Mouse (Mus musculus) neural tube, embryonic 14.5 days (tissue): ENCODE data around the gene Coq5. TPM values are rescaled to one million over a fixed set of nuclear protein-coding genes. Genes with fewer than 3 reads are reported as not detected.

Experiments
- ATAC-seq: fragments of 200-750 bp; cut with Nextera tagmentation; 2 replicates; pipeline ENCODE4 v1.8.0; 2017; ENCODE audit warnings: low read depth, mild to moderate bottlenecking, moderate TSS enrichment, moderate library complexity
- H3K27ac ChIP-seq: fragments of 300-500 bp; sonication (generic); 2 replicates; pipeline ENCODE4 v1.5.1; 2014; ENCODE audit warnings: low read depth, mild to moderate bottlenecking, control low read depth, low read length, moderate library complexity, mixed read lengths
- H3K27me3 ChIP-seq: fragments of 300-500 bp; sonication (generic); 2 replicates; pipeline ENCODE4 v1.6.1; 2014; ENCODE audit warnings: low read length; ENCODE audit not compliant: control insufficient read depth, insufficient read depth
- H3K36me3 ChIP-seq: fragments of 300-500 bp; sonication (generic); 2 replicates; pipeline ENCODE4 v1.6.1; 2014; ENCODE audit warnings: low read length, mixed read lengths; ENCODE audit not compliant: control insufficient read depth, insufficient read depth
- H3K4me1 ChIP-seq: fragments of 300-500 bp; sonication (generic); 2 replicates; pipeline ENCODE4 v1.6.1; 2014; ENCODE audit warnings: low read length; ENCODE audit not compliant: control insufficient read depth, insufficient read depth
- H3K4me2 ChIP-seq: fragments of 300-500 bp; sonication (generic); 2 replicates; pipeline ENCODE4 v1.6.1; 2014; ENCODE audit warnings: mild to moderate bottlenecking, low read depth, low read length, control low read depth
- H3K4me3 ChIP-seq: fragments of 300-500 bp; sonication (generic); 2 replicates; pipeline ENCODE4 v1.5.1; 2014; ENCODE audit warnings: low read depth, low read length, control low read depth, mixed read lengths
- H3K9ac ChIP-seq: fragments of 300-500 bp; sonication (generic); replicated peaks from 2 replicates; pipeline ENCODE4 v1.6.1; 2014; ENCODE audit warnings: low read depth, mild to moderate bottlenecking, control low read depth, low read length, mixed read lengths
- H3K9me3 ChIP-seq: fragments of 300-500 bp; sonication (generic); 2 replicates; pipeline ENCODE4 v1.6.1; 2016; ENCODE audit warnings: low read length; ENCODE audit not compliant: control insufficient read depth
- WGBS: fragments of 180-500 bp; shearing (Covaris S2); extraction: QIAGEN DNeasy Blood & Tissue Kit; methylation state at CpG from one replicate; pipeline ENCODE4 v1.1.7; 2014; 5-methylcytosine and 5-hydroxymethylcytosine counted together
- polyA plus RNA-seq: library from polyadenylated mRNA; unstranded; fragments of >200 nt; fragmentation: Nextera tagmentation; extraction: Ambion mirVana; gene quantifications from 2 replicates; pipeline ENCODE4 v1.2.1, GENCODE M21; 2014

Coq5 gene
- polyA plus RNA-seq, 1 experiment from 2014 or later, result 61.8 TPM

DNA sequence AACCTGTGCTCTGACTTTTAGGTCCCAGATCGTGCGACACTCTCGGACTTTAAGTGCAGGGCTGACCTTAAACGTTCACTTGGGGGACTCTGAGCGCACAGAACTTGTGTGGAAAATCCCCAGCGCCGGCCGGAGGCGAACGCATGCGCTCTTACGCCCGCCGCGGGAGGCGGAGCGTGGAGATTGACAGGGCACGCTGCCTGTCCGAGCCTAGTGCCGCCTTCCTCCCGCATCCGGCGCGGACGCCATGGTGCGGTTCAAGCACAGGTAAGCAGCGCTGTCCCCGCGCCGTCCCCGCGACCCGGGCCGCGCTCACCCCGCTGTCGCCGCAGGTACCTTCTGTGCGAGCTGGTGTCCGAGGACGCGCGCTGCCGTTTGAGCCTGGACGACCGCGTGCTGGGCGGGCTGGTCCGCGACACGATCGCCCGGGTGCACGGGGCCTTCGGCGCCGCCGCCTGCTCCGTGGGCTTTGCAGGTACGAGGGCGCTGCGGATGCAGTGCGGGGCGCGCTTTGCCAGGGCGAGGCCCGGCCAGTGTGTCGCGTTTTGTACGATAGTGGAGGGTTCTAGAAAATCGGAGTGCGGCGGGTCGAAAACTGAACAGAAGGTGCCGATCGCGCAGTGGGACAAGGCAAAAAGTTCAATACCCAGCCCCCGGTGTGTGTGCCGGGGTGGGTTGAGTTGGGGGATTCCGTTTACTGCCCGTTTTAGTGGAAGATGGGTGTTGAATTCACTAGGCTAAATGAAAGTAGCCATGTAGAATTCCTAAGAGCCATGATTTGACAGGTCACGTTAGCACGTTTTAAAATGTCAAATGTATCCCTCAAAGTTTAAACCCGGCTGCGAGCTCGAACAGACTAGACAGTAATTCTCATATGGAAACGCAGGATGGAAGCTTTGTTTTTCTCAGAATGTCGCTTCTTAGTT lies 41.4 kb upstream of the Coq5 start:
- peak; percentile 84 for ATAC-seq
- Histone ChIP-seq H3K27ac (peak overlapping the region; percentile 57; the same call in 1 of the 2 replicates), H3K4me2 (peak overlapping the region; percentile 86), H3K36me3 (peaks cover 31% of the 10 kb centered on the region), H3K4me1 (peaks cover 8% of the 10 kb centered on the region), H3K4me3 (peak overlapping the region; percentile 81), H3K27me3 (no peaks in the 10 kb centered on the region), H3K9me3 (no peaks in the 10 kb centered on the region), H3K9ac (peak overlapping the region; percentile 80)
- WGBS, result under 1% methylated on average over 86 of the region's 88 CpGs

DNA sequence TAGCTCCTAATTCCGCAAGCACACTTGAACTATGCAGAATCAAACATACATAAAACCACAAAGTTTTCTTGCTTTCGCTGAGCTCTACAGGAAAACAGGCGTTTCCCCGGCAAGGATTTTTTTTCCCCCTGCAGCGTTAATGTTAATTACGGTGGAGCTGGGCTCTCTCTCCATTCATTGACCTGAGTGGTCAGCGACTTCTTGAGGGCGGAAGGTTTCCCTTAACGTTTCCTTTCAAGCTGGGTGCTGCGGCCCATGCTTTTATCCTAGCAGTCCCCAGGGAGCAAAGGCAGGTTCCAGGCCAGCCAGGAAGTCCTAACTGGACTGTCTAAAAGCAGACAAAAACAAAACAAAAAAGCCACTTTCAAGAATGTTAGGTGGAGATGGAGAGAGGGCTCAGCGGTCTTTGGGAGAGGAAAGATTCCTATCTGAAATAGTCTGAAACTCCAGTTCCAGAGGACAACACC lies 40.7 kb upstream of the Coq5 start:
- ATAC-seq, result no peak
- Histone ChIP-seq H3K9ac (peak overlapping the region; percentile 80; the same call in 1 of the 2 replicates), H3K4me2 (peak overlapping the region; percentile 86), H3K27me3 (no peaks in the 10 kb centered on the region), H3K27ac (no peak overlapping the region), H3K36me3 (peaks cover 38% of the 10 kb centered on the region), H3K4me3 (peak overlapping the region; percentile 81), H3K9me3 (no peaks in the 10 kb centered on the region), H3K4me1 (peaks cover 8% of the 10 kb centered on the region)
- WGBS, result 5% methylated on average over 11 of the region's 11 CpGs

DNA sequence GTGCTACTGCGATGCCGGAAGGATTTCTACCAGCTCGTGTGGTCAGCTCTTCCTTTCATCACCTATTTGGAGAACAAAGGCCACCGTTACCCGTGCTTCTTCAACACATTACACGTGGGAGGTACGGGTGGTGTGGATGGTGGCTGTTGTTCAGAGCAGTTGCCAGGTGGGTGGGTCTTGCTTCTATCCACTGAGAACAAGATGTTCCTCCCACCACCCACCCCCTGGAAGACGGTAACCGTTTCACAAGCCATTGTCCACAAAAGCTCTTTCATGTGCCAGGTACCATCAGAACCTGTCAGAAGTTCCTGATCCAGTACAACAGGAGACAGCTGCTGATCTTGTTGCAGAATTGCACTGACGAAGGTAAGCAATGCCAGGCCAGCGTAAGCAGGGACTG lies 39.3 kb upstream of the Coq5 start:
- Histone ChIP-seq H3K9ac (no peak overlapping the region), H3K4me1 (peaks cover 8% of the 10 kb centered on the region), H3K4me2 (no peak overlapping the region), H3K27ac (no peak overlapping the region), H3K36me3 (peaks cover 49% of the 10 kb centered on the region), H3K4me3 (no peak overlapping the region), H3K9me3 (no peaks in the 10 kb centered on the region), H3K27me3 (no peaks in the 10 kb centered on the region)
- ATAC-seq, result no peak
- 85% methylated on average over 11 of the region's 11 CpGs for WGBS

DNA sequence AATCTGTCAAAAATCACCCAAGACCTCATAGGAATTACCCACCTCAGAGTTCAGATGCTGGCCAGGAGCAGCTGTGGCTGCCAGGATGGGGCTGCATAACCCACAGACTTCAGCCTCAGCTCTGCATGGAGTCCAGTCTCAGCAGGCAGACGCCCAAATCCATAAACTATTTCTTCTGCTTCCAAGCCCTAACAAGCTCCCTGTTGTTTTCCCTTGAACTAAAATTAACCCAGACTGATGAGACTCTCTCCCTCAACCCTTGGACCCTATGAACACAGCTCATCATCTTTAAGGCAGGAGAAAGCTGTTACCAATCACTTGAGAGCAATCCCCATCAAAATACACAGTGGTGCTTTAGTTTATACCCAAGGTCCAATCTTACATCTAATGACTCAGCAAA lies 24.0 kb upstream of the Coq5 start:
- H3K36me3 ChIP-seq, result peaks cover 57% of the 10 kb centered on the region

DNA sequence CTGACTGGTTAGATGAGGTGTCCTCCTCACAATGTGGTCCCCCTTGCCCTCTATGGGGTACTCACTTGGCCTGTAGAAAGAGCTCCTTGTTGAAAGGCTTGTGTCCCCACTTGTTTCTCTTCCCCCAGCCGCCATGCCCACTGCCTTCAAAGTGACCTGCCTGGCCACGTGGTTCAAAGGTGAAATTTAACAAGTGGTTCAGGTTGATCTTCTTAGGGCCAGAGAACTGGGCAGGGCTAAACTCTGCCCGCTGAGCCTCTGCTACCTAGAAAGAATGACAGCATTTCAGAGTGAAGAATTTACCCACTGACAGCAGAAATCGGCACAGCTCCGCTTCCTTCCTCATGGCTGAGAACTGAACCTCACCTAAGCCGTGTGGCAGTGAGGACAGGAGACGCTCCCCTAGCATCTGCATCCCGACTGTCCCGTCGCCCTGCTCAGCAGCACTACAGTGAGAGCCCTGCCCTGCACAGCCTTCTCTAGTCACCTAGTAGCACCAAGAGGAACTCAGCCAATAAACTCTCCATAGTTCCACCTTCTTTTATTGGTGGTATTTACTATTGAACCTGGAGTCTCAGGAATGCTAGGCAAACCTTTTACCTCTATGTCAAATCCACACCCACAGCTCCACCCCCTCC lies 22.4 kb upstream of the Coq5 start:
- peaks cover 45% of the 10 kb centered on the region for H3K36me3 ChIP-seq
- 92% methylated on average over 10 of the region's 10 CpGs for WGBS
- no peaks in the 10 kb centered on the region for H3K9me3 ChIP-seq
- H3K27me3 ChIP-seq, result no peaks in the 10 kb centered on the region
- no peaks in the 10 kb centered on the region for H3K4me1 ChIP-seq
- ATAC-seq, result no peak
- H3K4me2 ChIP-seq, result no peak overlapping the region
- H3K4me3 ChIP-seq, result no peak overlapping the region
- no peak overlapping the region for H3K27ac ChIP-seq
- no peak overlapping the region for H3K9ac ChIP-seq

More for the DNA sequence above, 24.0 kb upstream of the Coq5 start:
- H3K4me2 ChIP-seq, result no peak overlapping the region
- H3K9me3 ChIP-seq, result no peaks in the 10 kb centered on the region
- H3K9ac ChIP-seq, result no peak overlapping the region
- no peak overlapping the region for H3K27ac ChIP-seq
- ATAC-seq, result no peak
- H3K4me3 ChIP-seq, result no peak overlapping the region
- WGBS, result 75% methylated on average over 1 of the region's 1 CpGs
- no peaks in the 10 kb centered on the region for H3K27me3 ChIP-seq
- H3K4me1 ChIP-seq, result no peaks in the 10 kb centered on the region

DNA sequence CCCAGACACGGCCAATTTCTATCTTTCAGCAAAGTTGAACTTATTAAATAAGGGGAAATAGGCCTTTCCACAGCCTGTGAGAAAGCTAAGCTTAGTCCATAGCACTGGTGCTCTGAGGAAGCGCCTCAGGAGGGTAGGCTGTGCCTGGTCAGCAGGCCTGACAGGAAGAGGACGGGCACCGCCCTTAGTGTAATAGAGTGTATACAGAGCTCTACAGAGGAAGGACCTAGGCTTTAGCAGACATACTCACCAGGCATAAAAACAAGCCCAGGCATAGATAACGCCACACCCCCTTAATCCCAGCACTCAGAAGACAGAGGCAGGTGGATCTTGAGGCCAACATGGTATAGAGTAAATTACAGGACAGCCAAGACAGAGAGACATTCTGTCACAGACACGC lies 19.1 kb upstream of the Coq5 start:
- H3K27ac ChIP-seq, result no peak overlapping the region
- H3K9ac ChIP-seq, result no peak overlapping the region
- no peaks in the 10 kb centered on the region for H3K9me3 ChIP-seq
- no peaks in the 10 kb centered on the region for H3K27me3 ChIP-seq
- no peak overlapping the region for H3K4me2 ChIP-seq
- 93% methylated on average over 6 of the region's 6 CpGs for WGBS
- H3K36me3 ChIP-seq, result peaks cover 42% of the 10 kb centered on the region
- no peak for ATAC-seq
- H3K4me3 ChIP-seq, result no peak overlapping the region
- H3K4me1 ChIP-seq, result no peaks in the 10 kb centered on the region

DNA sequence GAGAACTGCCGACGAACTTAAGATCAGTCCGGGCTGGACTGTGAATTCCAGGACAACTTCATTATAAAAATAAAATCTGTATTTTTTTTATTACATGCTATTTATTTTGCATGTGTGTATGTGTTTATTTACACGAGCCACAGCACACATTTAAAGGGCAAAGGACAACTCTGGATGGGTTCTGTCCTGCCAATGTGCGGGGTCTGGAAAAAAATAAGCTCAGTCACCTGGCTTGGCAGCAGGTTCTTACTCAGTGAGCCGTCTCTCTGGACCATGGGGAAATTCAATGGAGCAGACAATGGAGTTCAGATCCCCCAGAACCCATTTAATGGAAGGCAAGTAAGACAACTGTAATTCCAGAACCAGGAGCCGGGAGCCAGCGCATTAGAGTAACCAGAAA lies 18.3 kb upstream of the Coq5 start:
- WGBS, result 86% methylated on average over 8 of the region's 8 CpGs
- Histone ChIP-seq H3K4me2 (no peak overlapping the region), H3K4me1 (no peaks in the 10 kb centered on the region), H3K27ac (no peak overlapping the region), H3K36me3 (peaks cover 35% of the 10 kb centered on the region), H3K4me3 (no peak overlapping the region), H3K9me3 (no peaks in the 10 kb centered on the region), H3K27me3 (no peaks in the 10 kb centered on the region), H3K9ac (no peak overlapping the region)
- no peak for ATAC-seq

DNA sequence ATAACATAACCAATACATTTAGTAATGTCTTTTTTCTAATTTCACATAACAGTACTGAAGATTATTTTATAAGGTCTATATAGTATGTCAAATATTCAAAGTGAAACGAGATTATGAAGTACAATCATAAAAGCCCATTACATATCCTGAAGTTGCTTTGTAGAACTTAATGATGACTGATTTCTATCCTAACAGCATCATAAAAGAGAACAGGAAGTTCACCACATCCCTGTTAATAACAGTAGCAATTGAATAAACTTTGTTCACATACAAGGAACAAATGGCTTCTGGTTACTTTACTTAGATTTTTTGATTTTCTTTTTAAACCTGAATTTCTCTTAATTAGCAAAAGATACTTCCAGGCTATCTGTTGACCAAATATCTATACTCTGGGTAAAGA lies 17.6 kb upstream of the Coq5 start:
- 82% methylated on average over 1 of the region's 1 CpGs for WGBS
- Histone ChIP-seq H3K36me3 (peaks cover 28% of the 10 kb centered on the region), H3K27me3 (no peaks in the 10 kb centered on the region)

More for the DNA sequence above, 17.6 kb upstream of the Coq5 start:
- no peak for ATAC-seq
- H3K9ac ChIP-seq, result no peak overlapping the region
- no peak overlapping the region for H3K27ac ChIP-seq
- H3K4me3 ChIP-seq, result no peak overlapping the region
- H3K9me3 ChIP-seq, result no peaks in the 10 kb centered on the region
- no peak overlapping the region for H3K4me2 ChIP-seq
- no peaks in the 10 kb centered on the region for H3K4me1 ChIP-seq
